Mouse (Mus musculus): Measurements from ENCODE around the gene Myl6.

DNA sequence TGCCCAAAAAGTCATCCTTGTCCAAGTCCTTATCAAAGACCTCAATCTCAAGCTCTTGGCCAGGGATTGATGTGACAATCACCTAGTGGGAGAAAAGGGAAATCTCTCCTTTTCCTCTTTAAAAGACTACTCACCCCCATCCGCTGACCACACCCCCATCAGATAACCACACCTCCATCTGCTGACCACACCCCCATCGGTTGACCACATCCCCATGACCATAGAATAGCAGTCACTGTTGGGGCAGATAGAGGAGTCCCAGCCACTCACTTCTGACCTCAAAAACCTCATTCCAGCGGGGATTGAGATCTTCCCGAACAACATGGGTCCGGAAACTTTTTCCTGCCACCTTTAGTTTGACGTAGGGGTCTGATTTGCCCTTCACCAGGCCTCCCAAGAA is 22.7 kb upstream of the Myl6 start:
- TF ChIP-seq POLR2A (IDR thresholded peaks at IDR 0.05; ENCODE audit: low read depth, low read length): no peak
- no peak for TF ChIP-seq CTCF (conservative IDR thresholded peaks at IDR 0.05; ENCODE audit: insufficient read depth, insufficient read length, low read depth, low read length)

All from kidney, adult 2 months (tissue).